11 mouse cellular contexts compared by ENCODE assay signal in genomic region chr2:131215941-131216858, GRCm38 (mm10). TPM values are rescaled to one million over a fixed set of nuclear protein-coding genes. Genes with fewer than 3 reads are reported as not detected.
DNase-seq lines count a peak whose midpoint lies in the region; ATAC-seq and TF ChIP-seq lines count a peak whose summit lies in the region.
"Had no signal": no experiment of that assay in that cellular context is flagged by ENCODE, and none has a peak within 500 bp of the region (broad histone marks: within the 10 kb centered on the region; RNA-seq: fewer than 3 reads in every experiment).

No protein-coding gene starts in this region.

- no peaks in the 10 kb centered on the region for H3K27me3 ChIP-seq in kidney, adult 2 months (replicated peaks; ENCODE audit: control insufficient read depth, insufficient read depth, low read length)
- H3K27me3 ChIP-seq in kidney, embryonic 16.5 days (ENCODE audit: insufficient read depth, low read length), result no peaks in the 10 kb centered on the region
- no peaks in the 10 kb centered on the region for H3K27me3 ChIP-seq in heart, embryonic 10.5 days (ENCODE audit: insufficient read depth, poor library complexity, severe bottlenecking)
- no peaks in the 10 kb centered on the region for H3K27me3 ChIP-seq in liver, postnatal 0 days (ENCODE audit: insufficient read depth, low read length)
- no peaks in the 10 kb centered on the region for H3K27me3 ChIP-seq in midbrain, embryonic 13.5 days
- H3K27me3 ChIP-seq: limb, embryonic 13.5 days had no signal

- H3K4me3 ChIP-seq in kidney, adult 2 months (ENCODE audit: insufficient read depth, low read depth, low read length), result no peak overlapping the region
- H3K4me3 ChIP-seq in kidney, embryonic 16.5 days (ENCODE audit: low read length), result no peak overlapping the region
- H3K4me3 ChIP-seq in heart, embryonic 10.5 days, result no peak overlapping the region
- H3K4me3 ChIP-seq in liver, postnatal 0 days (ENCODE audit: low read depth, low read length), result no peak overlapping the region
- no peak overlapping the region for H3K4me3 ChIP-seq in midbrain, embryonic 13.5 days (replicated peaks)
- H3K4me3 ChIP-seq: limb, embryonic 13.5 days had no signal

- no peak for TF ChIP-seq CTCF in kidney, adult 2 months (conservative IDR thresholded peaks at IDR 0.05; ENCODE audit: insufficient read depth, insufficient read length, low read depth, low read length)
- TF ChIP-seq CTCF in liver, postnatal 0 days (IDR thresholded peaks at IDR 0.05; ENCODE audit: low read depth), result no peak

- no peak overlapping the region for H3K4me2 ChIP-seq in kidney, embryonic 16.5 days (replicated peaks; ENCODE audit: low read depth, low read length)
- H3K4me2 ChIP-seq in liver, postnatal 0 days (ENCODE audit: low read depth, low read length), result no peak overlapping the region
- H3K4me2 ChIP-seq in midbrain, embryonic 13.5 days (replicated peaks), result no peak overlapping the region
- H3K4me2 ChIP-seq: limb, embryonic 13.5 days had no signal

- intact Hi-C loops in heart, postnatal 14 days (cut with DNase I), result loop anchor here (2.0 kb wide), 2 partner anchors 19 to 37 kb away; partner anchors contain the start of gene Mavs

- no peaks in the 10 kb centered on the region for H3K36me3 ChIP-seq in kidney, adult 2 months (ENCODE audit: control insufficient read depth, insufficient read depth, low read length)
- H3K36me3 ChIP-seq in kidney, embryonic 16.5 days (ENCODE audit: insufficient read depth, low read length), result peaks cover 9% of the 10 kb centered on the region; the same call in 1 of the 2 replicates
- peaks cover 22% of the 10 kb centered on the region for H3K36me3 ChIP-seq in heart, embryonic 10.5 days
- peaks cover 10% of the 10 kb centered on the region for H3K36me3 ChIP-seq in liver, postnatal 0 days (replicated peaks; ENCODE audit: insufficient read depth, low read length)
- peaks cover 18% of the 10 kb centered on the region for H3K36me3 ChIP-seq in midbrain, embryonic 13.5 days

- no peak overlapping the region for H3K9ac ChIP-seq in kidney, embryonic 16.5 days (replicated peaks; ENCODE audit: low read length)
- H3K9ac ChIP-seq in liver, postnatal 0 days (replicated peaks), result no peak overlapping the region
- H3K9ac ChIP-seq in midbrain, embryonic 13.5 days (replicated peaks), result no peak overlapping the region
- H3K9ac ChIP-seq: limb, embryonic 13.5 days had no signal

- WGBS in kidney, adult 2 months, result 25% methylated on average over 7 of the region's 7 CpGs
- 77% methylated on average over 7 of the region's 7 CpGs for WGBS in kidney, embryonic 16.5 days
- WGBS in heart, embryonic 10.5 days, result 81% methylated on average over 7 of the region's 7 CpGs
- WGBS in liver, postnatal 0 days (ENCODE audit: insufficient replicate concordance), result 73% methylated on average over 7 of the region's 7 CpGs
- WGBS in midbrain, embryonic 13.5 days, result 92% methylated on average over 7 of the region's 7 CpGs

- H3K9me3 ChIP-seq in kidney, embryonic 16.5 days (ENCODE audit: low read length), result no peaks in the 10 kb centered on the region
- no peaks in the 10 kb centered on the region for H3K9me3 ChIP-seq in heart, embryonic 10.5 days
- no peaks in the 10 kb centered on the region for H3K9me3 ChIP-seq in liver, postnatal 0 days (ENCODE audit: low read length)
- no peaks in the 10 kb centered on the region for H3K9me3 ChIP-seq in midbrain, embryonic 13.5 days
- H3K9me3 ChIP-seq: limb, embryonic 13.5 days had no signal

- ATAC-seq in kidney, embryonic 16.5 days (ENCODE audit: low FRiP score, low TSS enrichment), result no peak
- ATAC-seq in liver, postnatal 0 days, result peak; percentile 82
- no peak for ATAC-seq in megakaryocyte progenitor cell, adult 5-6 weeks (replicated peaks; ENCODE audit: poor library complexity)
- ATAC-seq in midbrain, embryonic 13.5 days, result no peak
- ATAC-seq: hindbrain, embryonic 16.5 days had no signal

- TF ChIP-seq EP300 in liver, postnatal 0 days (IDR thresholded peaks at IDR 0.05; ENCODE audit: low read depth), result no peak

- TF ChIP-seq POLR2A in kidney, adult 2 months (IDR thresholded peaks at IDR 0.05; ENCODE audit: low read depth, low read length), result no peak

- DNase-seq in kidney, adult 2 months, result peak; percentile 78
- no peak for DNase-seq in heart, embryonic 10.5 days (ENCODE audit: low spot score)
- DNase-seq in heart, postnatal 14 days, result peak; percentile 16 to 48
- DNase-seq in liver, postnatal 0 days, result no peak
- DNase-seq: retina, postnatal 1 day; thymus, postnatal 4 days had no signal

- peak overlapping the region; percentile 48 for H3K27ac ChIP-seq in kidney, adult 2 months (ENCODE audit: insufficient read depth, low read depth, low read length)
- no peak overlapping the region for H3K27ac ChIP-seq in kidney, embryonic 16.5 days (ENCODE audit: low read length)
- peak overlapping the region; percentile 10; the same call in 1 of the 2 replicates for H3K27ac ChIP-seq in heart, embryonic 10.5 days
- H3K27ac ChIP-seq in liver, postnatal 0 days (ENCODE audit: low read depth), result peak overlapping the region; percentile 78
- no peak overlapping the region for H3K27ac ChIP-seq in midbrain, embryonic 13.5 days
- H3K27ac ChIP-seq: limb, embryonic 13.5 days had no signal

- H3K4me1 ChIP-seq in kidney, adult 2 months (ENCODE audit: control insufficient read depth, insufficient read depth, low read length), result peaks cover 8% of the 10 kb centered on the region
- H3K4me1 ChIP-seq in kidney, embryonic 16.5 days (ENCODE audit: insufficient read depth, low read length), result peaks cover 2% of the 10 kb centered on the region
- H3K4me1 ChIP-seq in heart, embryonic 10.5 days, result peaks cover 24% of the 10 kb centered on the region
- H3K4me1 ChIP-seq in liver, postnatal 0 days (ENCODE audit: insufficient read depth), result peaks cover 42% of the 10 kb centered on the region
- peaks cover 11% of the 10 kb centered on the region for H3K4me1 ChIP-seq in midbrain, embryonic 13.5 days (replicated peaks)

RNA-seq across cellular contexts. Expression of gene Ap5s1, which starts 9.3 kb away (rescaled TPM):
- polyA plus RNA-seq in kidney, adult 2 months (2012; rRNA removed), result 48.5 and 51.6 TPM in 2 replicates
- polyA plus RNA-seq in kidney, embryonic 16.5 days (2015; fragmentation: Nextera tagmentation; extraction: Ambion mirVana), result 30.2 and 30.9 TPM in 2 replicates
- 23.6 and 33.3 TPM in 2 replicates for polyA plus RNA-seq in heart, embryonic 10.5 days (2016; fragmentation: Nextera tagmentation; extraction: Ambion mirVana)
- 10 to 100 TPM; 37.3 to 40.8 TPM for total RNA-seq in heart, postnatal 14 days (2021)
- 19.5 TPM in 2 replicates for polyA plus RNA-seq in liver, postnatal 0 days (2015; fragmentation: Nextera tagmentation; extraction: Ambion mirVana)
- 3.6 and 3.9 TPM in 2 replicates for total RNA-seq in megakaryocyte progenitor cell, adult 5-6 weeks (2015)
- total RNA-seq in megakaryocyte progenitor cell, adult 5-6 weeks (2017), result 2.9 and 6.7 TPM in 2 replicates
- polyA plus RNA-seq in midbrain, embryonic 13.5 days (2015; fragmentation: Nextera tagmentation; extraction: Ambion mirVana), result 32.7 and 33.4 TPM in 2 replicates

RNA-seq across cellular contexts. Expression of gene Mavs, which starts 17.7 kb away (rescaled TPM):
- polyA plus RNA-seq in kidney, adult 2 months (2012; rRNA removed), result 119 and 142 TPM in 2 replicates
- 37.9 TPM in 2 replicates for polyA plus RNA-seq in kidney, embryonic 16.5 days (2015; fragmentation: Nextera tagmentation; extraction: Ambion mirVana)
- polyA plus RNA-seq in heart, embryonic 10.5 days (2016; fragmentation: Nextera tagmentation; extraction: Ambion mirVana), result 20.3 and 21.6 TPM in 2 replicates
- 10 to 100 TPM; 52.1 to 54.8 TPM for total RNA-seq in heart, postnatal 14 days (2021)
- polyA plus RNA-seq in liver, postnatal 0 days (2015; fragmentation: Nextera tagmentation; extraction: Ambion mirVana), result 21.2 and 22.1 TPM in 2 replicates
- 15.1 and 17.1 TPM in 2 replicates for total RNA-seq in megakaryocyte progenitor cell, adult 5-6 weeks (2015)
- 11.3 and 11.8 TPM in 2 replicates for total RNA-seq in megakaryocyte progenitor cell, adult 5-6 weeks (2017)
- polyA plus RNA-seq in midbrain, embryonic 13.5 days (2015; fragmentation: Nextera tagmentation; extraction: Ambion mirVana), result 6.6 and 8.6 TPM in 2 replicates

RNA-seq across cellular contexts. Expression of gene Spef1, which starts 29.1 kb away (rescaled TPM):
- polyA plus RNA-seq in kidney, adult 2 months (2012; rRNA removed), result 4.6 and 5.2 TPM in 2 replicates
- polyA plus RNA-seq in kidney, embryonic 16.5 days (2015; fragmentation: Nextera tagmentation; extraction: Ambion mirVana), result 3.3 and 4.7 TPM in 2 replicates
- 0.75 and 1.5 TPM in 2 replicates for polyA plus RNA-seq in heart, embryonic 10.5 days (2016; fragmentation: Nextera tagmentation; extraction: Ambion mirVana)
- total RNA-seq in heart, postnatal 14 days (2021), result 1 to 10 TPM; 7.6 to 8.3 TPM
- 0.59 and 0.65 TPM in 2 replicates for polyA plus RNA-seq in liver, postnatal 0 days (2015; fragmentation: Nextera tagmentation; extraction: Ambion mirVana)
- total RNA-seq in megakaryocyte progenitor cell, adult 5-6 weeks (2015), result 0.39 and 0.72 TPM in 2 replicates
- total RNA-seq in megakaryocyte progenitor cell, adult 5-6 weeks (2017), result 0.91 and 2.0 TPM in 2 replicates
- polyA plus RNA-seq in midbrain, embryonic 13.5 days (2015; fragmentation: Nextera tagmentation; extraction: Ambion mirVana), result 10.8 and 11.5 TPM in 2 replicates

RNA-seq across cellular contexts. Expression of gene Cdc25b, which starts 29.5 kb away (rescaled TPM):
- polyA plus RNA-seq in kidney, adult 2 months (2012; rRNA removed), result 12.9 TPM in 2 replicates
- 73.8 and 87.0 TPM in 2 replicates for polyA plus RNA-seq in kidney, embryonic 16.5 days (2015; fragmentation: Nextera tagmentation; extraction: Ambion mirVana)
- polyA plus RNA-seq in heart, embryonic 10.5 days (2016; fragmentation: Nextera tagmentation; extraction: Ambion mirVana), result 27.8 and 35.9 TPM in 2 replicates
- 10 to 100 TPM; 12.2 to 14.4 TPM for total RNA-seq in heart, postnatal 14 days (2021)
- polyA plus RNA-seq in liver, postnatal 0 days (2015; fragmentation: Nextera tagmentation; extraction: Ambion mirVana), result 67.6 and 77.7 TPM in 2 replicates
- total RNA-seq in megakaryocyte progenitor cell, adult 5-6 weeks (2015), result 8.9 and 10.8 TPM in 2 replicates
- 9.6 and 13.4 TPM in 2 replicates for total RNA-seq in megakaryocyte progenitor cell, adult 5-6 weeks (2017)
- 50.6 and 59.3 TPM in 2 replicates for polyA plus RNA-seq in midbrain, embryonic 13.5 days (2015; fragmentation: Nextera tagmentation; extraction: Ambion mirVana)

RNA-seq across cellular contexts. Expression of gene Cenpb, which starts 36.3 kb away (rescaled TPM):
- 95.3 and 105 TPM in 2 replicates for polyA plus RNA-seq in kidney, adult 2 months (2012; rRNA removed)
- 9.7 and 10.1 TPM in 2 replicates for polyA plus RNA-seq in kidney, embryonic 16.5 days (2015; fragmentation: Nextera tagmentation; extraction: Ambion mirVana)
- polyA plus RNA-seq in heart, embryonic 10.5 days (2016; fragmentation: Nextera tagmentation; extraction: Ambion mirVana), result 4.9 and 5.1 TPM in 2 replicates
- total RNA-seq in heart, postnatal 14 days (2021), result 10 to 100 TPM; 60.6 to 61.0 TPM
- polyA plus RNA-seq in liver, postnatal 0 days (2015; fragmentation: Nextera tagmentation; extraction: Ambion mirVana), result 4.2 and 4.8 TPM in 2 replicates
- total RNA-seq in megakaryocyte progenitor cell, adult 5-6 weeks (2015), result 8.0 and 8.3 TPM in 2 replicates
- 14.8 and 15.8 TPM in 2 replicates for total RNA-seq in megakaryocyte progenitor cell, adult 5-6 weeks (2017)
- polyA plus RNA-seq in midbrain, embryonic 13.5 days (2015; fragmentation: Nextera tagmentation; extraction: Ambion mirVana), result 13.3 and 15.0 TPM in 2 replicates

Comparison
In these comparisons a context has a peak if more than half of its experiments do, and no peak if none do; other contexts are left out.
1. DNase-seq: peak in kidney, adult 2 months (single experiment) and heart, postnatal 14 days (2 of 2); none in heart, embryonic 10.5 days (single experiment) and liver, postnatal 0 days (single experiment).
2. H3K27ac ChIP-seq: peak in kidney, adult 2 months (single experiment), heart, embryonic 10.5 days (single experiment) and liver, postnatal 0 days (single experiment); none in kidney, embryonic 16.5 days (single experiment) and midbrain, embryonic 13.5 days (single experiment).